Mouse (Mus musculus): ENCODE data around the gene Gm20671. TPM values are rescaled to one million over a fixed set of nuclear protein-coding genes. Genes with fewer than 3 reads are reported as not detected.

Gene Gm20671
- polyA plus RNA-seq, 1 experiment = 5.9 TPM

DNA sequence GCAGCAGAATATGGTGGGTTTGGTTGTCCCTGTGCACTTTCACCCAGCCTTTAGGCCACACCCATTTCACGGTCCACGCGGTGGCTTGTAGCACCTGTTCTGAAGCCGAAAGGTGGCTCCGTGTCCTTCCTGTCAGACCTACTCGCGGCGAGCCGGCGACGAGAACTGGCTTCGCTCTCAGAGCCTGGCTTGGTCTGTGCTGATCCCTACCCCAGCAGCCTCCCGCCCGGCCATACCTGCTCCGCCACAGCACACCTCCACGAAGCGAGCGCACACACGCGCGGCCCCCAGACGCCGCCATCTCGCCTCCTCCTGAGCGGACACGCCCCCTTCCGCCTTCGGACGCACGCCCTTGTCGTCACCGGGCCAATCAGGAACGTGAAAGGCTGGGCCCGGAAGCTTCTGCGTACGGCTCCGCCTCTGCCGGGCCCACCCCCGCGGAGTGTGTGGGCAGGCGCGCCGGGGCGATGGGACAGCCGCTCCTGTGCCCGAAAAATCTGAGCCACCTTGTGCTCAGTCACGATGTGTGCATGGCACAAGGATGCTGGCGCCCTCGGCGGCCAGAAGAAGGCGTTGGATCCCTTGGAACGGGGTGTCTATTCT, 41.5 kb downstream of the Gm20671 start, which contains the start of gene Pisd:
Gene Pisd, minus strand, starts transcription at position 334 of the 603 bp plus-strand sequence.
- WGBS = under 1% methylated on average over 52 of the region's 52 CpGs
- peak within 1 kb of the TSS; percentile 95 for H3K4me3 ChIP-seq (ENCODE audit: extremely low read depth, insufficient read depth, insufficient read length)
- DNase-seq (ENCODE audit: low read depth in 1 of 2, low spot score in 2 of 2) = peak; percentile 84 to 94
- no peak for TF ChIP-seq CTCF (IDR thresholded peaks at IDR 0.05; ENCODE audit: extremely low read depth, insufficient read depth, insufficient read length, insufficient replicate concordance)
- peak; percentile 82 for TF ChIP-seq POLR2A (IDR thresholded peaks at IDR 0.05; ENCODE audit: low read depth, low read length)
- peak within 1 kb of the TSS; percentile 58; the same call in 1 of the 2 replicates for H3K27ac ChIP-seq (ENCODE audit: insufficient read depth, low read length)
- peaks cover 5% of the 10 kb centered on the region; the same call in 1 of the 2 replicates for H3K4me1 ChIP-seq (ENCODE audit: control insufficient read depth, insufficient read depth, insufficient read length)
- peaks cover 1% of the 10 kb centered on the region for H3K36me3 ChIP-seq (ENCODE audit: control insufficient read depth, insufficient read depth, low read length)
- H3K27me3 ChIP-seq (ENCODE audit: control insufficient read depth, insufficient read depth, low read length) = no peaks in the 10 kb centered on the region

DNA sequence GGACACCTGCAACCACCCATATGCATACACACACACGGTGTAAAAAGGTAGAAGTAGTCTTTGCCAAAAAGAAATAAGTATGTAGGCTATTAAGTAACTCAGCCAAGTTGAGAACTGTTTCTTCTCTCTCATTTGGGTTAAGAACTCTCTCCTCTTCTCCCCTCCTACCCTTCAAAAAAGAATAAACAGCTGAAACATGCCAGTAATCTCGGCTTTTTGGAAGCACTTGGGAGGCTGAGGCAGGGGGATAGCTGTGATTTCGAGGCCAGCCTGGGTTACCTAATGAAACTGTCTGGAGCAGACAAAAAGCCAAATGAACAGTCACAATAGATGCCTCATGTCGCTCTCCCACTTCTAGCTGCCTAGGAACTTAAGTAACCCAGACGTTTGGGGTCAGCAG, 42.2 kb downstream of the Gm20671 start:
- TF ChIP-seq POLR2A (IDR thresholded peaks at IDR 0.05; ENCODE audit: low read depth, low read length) (no peak), CTCF (IDR thresholded peaks at IDR 0.05; ENCODE audit: extremely low read depth, insufficient read depth, insufficient read length, insufficient replicate concordance) (no peak)
- H3K4me1 ChIP-seq (ENCODE audit: control insufficient read depth, insufficient read depth, insufficient read length) = peaks cover 5% of the 10 kb centered on the region; the same call in 1 of the 2 replicates
- no peak overlapping the region for H3K27ac ChIP-seq (ENCODE audit: insufficient read depth, low read length)
- H3K27me3 ChIP-seq (ENCODE audit: control insufficient read depth, insufficient read depth, low read length) = no peaks in the 10 kb centered on the region
- peak overlapping the region; percentile 95; the same call in 1 of the 2 replicates for H3K4me3 ChIP-seq (ENCODE audit: extremely low read depth, insufficient read depth, insufficient read length)
- peaks cover 1% of the 10 kb centered on the region; the same call in 1 of the 2 replicates for H3K36me3 ChIP-seq (ENCODE audit: control insufficient read depth, insufficient read depth, low read length)
- no peak for DNase-seq (ENCODE audit: low read depth in 1 of 2, low spot score in 2 of 2)
- 20% methylated on average over 5 of the region's 5 CpGs for WGBS

DNA sequence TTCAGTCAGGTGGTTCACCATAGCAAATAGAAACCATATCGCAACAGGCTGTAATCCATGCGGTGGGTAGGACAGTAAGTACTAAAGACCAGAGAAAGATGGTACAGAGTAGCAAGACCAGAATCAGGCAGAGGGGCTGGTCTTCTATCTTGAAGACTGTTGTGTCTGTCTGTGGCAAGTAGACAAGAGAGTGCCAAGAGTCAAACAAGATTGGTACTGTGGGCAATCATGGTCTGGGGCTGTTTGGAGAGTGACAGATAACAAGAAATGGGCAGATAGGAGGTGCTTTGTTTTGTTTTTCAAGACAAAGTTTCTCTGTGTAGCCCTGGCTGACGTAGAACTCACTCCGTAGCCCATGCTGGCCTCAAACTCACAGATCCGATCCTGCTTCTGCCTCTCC, 45.3 kb downstream of the Gm20671 start:
- Histone ChIP-seq H3K4me1 (ENCODE audit: control insufficient read depth, insufficient read depth, insufficient read length) (peaks cover 5% of the 10 kb centered on the region; the same call in 1 of the 2 replicates), H3K27me3 (ENCODE audit: control insufficient read depth, insufficient read depth, low read length) (no peaks in the 10 kb centered on the region), H3K36me3 (ENCODE audit: control insufficient read depth, insufficient read depth, low read length) (no peaks in the 10 kb centered on the region), H3K27ac (ENCODE audit: insufficient read depth, low read length) (no peak overlapping the region), H3K4me3 (ENCODE audit: extremely low read depth, insufficient read depth, insufficient read length) (no peak overlapping the region)
- TF ChIP-seq POLR2A (IDR thresholded peaks at IDR 0.05; ENCODE audit: low read depth, low read length) (no peak), CTCF (IDR thresholded peaks at IDR 0.05; ENCODE audit: extremely low read depth, insufficient read depth, insufficient read length, insufficient replicate concordance) (no peak)
- 92% methylated on average over 5 of the region's 5 CpGs for WGBS
- DNase-seq (ENCODE audit: low read depth in 1 of 2, low spot score in 2 of 2) = no peak

DNA sequence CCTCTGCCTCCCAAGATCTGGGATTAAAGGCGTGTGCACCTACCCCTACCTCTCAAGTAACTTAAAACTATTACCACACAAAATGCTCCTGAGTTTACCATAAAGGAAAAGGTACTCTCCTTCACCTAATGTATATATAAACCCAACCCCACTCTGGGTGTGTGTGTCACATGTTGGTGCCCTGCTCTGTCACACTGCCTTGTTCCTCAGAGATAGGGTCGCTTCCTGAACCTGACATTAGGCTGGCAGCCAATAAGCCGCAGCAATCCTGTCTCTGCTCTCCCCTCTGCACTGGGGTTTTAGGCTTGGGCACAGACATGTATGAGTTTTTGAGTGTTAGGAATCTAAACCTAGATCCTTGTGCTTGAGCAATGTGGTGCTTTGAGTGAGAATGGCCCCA, 48.7 kb downstream of the Gm20671 start:
- no peaks in the 10 kb centered on the region for H3K4me1 ChIP-seq (ENCODE audit: control insufficient read depth, insufficient read depth, insufficient read length)
- no peak overlapping the region for H3K27ac ChIP-seq (ENCODE audit: insufficient read depth, low read length)
- no peak overlapping the region for H3K4me3 ChIP-seq (ENCODE audit: extremely low read depth, insufficient read depth, insufficient read length)
- 76% methylated on average over 3 of the region's 3 CpGs for WGBS
- DNase-seq (ENCODE audit: low read depth in 1 of 2, low spot score in 2 of 2) = no peak
- TF ChIP-seq CTCF (IDR thresholded peaks at IDR 0.05; ENCODE audit: extremely low read depth, insufficient read depth, insufficient read length, insufficient replicate concordance) (no peak), POLR2A (IDR thresholded peaks at IDR 0.05; ENCODE audit: low read depth, low read length) (no peak)
- H3K36me3 ChIP-seq (ENCODE audit: control insufficient read depth, insufficient read depth, low read length) = peaks cover 5% of the 10 kb centered on the region; the same call in 1 of the 2 replicates
- H3K27me3 ChIP-seq (ENCODE audit: control insufficient read depth, insufficient read depth, low read length) = no peaks in the 10 kb centered on the region

DNA sequence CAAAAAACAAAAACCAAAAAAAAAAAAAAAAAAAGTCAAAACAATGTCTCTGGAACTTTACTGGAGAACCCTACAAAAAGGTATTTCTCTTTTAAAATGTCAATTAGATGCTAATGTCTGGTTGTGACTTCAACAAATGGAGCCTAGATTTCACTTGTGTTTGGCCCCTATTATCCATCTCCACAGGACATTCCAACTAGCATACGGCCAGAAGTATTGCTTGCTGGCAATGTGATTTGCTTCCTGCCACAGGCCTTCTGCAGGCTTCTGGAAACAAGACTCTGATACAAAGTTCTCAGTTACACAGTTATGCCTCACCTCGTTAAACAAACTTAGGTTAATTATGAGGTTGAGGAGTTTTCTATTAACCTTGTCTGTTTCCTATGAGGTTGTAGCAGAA, 54.5 kb downstream of the Gm20671 start:
- no peak overlapping the region for H3K27ac ChIP-seq (ENCODE audit: insufficient read depth, low read length)
- no peak overlapping the region for H3K4me3 ChIP-seq (ENCODE audit: extremely low read depth, insufficient read depth, insufficient read length)
- H3K27me3 ChIP-seq (ENCODE audit: control insufficient read depth, insufficient read depth, low read length) = no peaks in the 10 kb centered on the region
- WGBS = 91% methylated on average over 2 of the region's 2 CpGs
- H3K4me1 ChIP-seq (ENCODE audit: control insufficient read depth, insufficient read depth, insufficient read length) = no peaks in the 10 kb centered on the region
- DNase-seq (ENCODE audit: low read depth in 1 of 2, low spot score in 2 of 2) = no peak
- H3K36me3 ChIP-seq (ENCODE audit: control insufficient read depth, insufficient read depth, low read length) = peaks cover 12% of the 10 kb centered on the region
- TF ChIP-seq POLR2A (IDR thresholded peaks at IDR 0.05; ENCODE audit: low read depth, low read length) (no peak), CTCF (IDR thresholded peaks at IDR 0.05; ENCODE audit: extremely low read depth, insufficient read depth, insufficient read length, insufficient replicate concordance) (no peak)

DNA sequence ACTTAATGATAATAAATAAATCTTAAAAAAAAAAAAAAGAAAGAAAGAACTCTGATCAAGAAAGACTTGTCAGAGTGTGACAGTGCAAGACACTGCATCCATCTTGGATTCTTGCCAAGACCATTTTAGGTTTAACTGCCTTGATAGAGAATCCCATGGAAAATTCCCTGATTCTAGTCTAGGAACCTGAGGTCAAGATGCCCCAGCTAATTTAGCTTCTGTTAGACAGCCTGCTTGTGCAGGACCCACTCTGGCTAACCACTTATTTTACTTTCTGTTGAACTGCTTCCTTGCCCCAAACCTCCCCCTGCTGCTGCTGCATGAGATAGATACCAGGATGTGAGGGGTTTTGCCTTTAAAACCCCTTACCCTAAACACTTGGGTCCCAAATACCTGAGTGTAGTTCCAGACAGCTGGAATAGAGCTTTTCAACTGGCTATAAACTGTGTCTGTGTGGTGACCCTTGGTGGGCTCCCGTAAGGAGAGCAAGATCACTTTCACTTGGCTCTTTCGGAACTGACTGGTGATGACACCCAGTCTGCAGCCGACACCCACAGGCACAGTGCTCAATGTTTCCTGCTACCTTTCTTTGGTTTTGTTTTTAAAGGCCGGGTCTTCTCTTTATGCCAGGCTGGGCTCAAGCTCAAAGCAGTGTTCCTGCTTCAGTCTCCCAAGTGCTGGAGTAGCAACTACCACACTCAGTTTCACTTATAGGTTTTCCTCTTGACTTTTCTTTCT, 59.1 kb downstream of the Gm20671 start:
- WGBS = 80% methylated on average over 4 of the region's 4 CpGs
- H3K27ac ChIP-seq (ENCODE audit: insufficient read depth, low read length) = 0 out of 2 replicates have a peak overlapping the region, but pooled peaks have one; percentile 35
- TF ChIP-seq CTCF (IDR thresholded peaks at IDR 0.05; ENCODE audit: extremely low read depth, insufficient read depth, insufficient read length, insufficient replicate concordance) (no peak), POLR2A (IDR thresholded peaks at IDR 0.05; ENCODE audit: low read depth, low read length) (no peak)
- DNase-seq (ENCODE audit: low read depth in 1 of 2, low spot score in 2 of 2) = no peak
- no peaks in the 10 kb centered on the region for H3K27me3 ChIP-seq (ENCODE audit: control insufficient read depth, insufficient read depth, low read length)
- no peaks in the 10 kb centered on the region for H3K4me1 ChIP-seq (ENCODE audit: control insufficient read depth, insufficient read depth, insufficient read length)
- no peak overlapping the region for H3K4me3 ChIP-seq (ENCODE audit: extremely low read depth, insufficient read depth, insufficient read length)
- H3K36me3 ChIP-seq (ENCODE audit: control insufficient read depth, insufficient read depth, low read length) = peaks cover 13% of the 10 kb centered on the region

Measured in spleen, adult 2 months (tissue).